Mouse (Mus musculus) liver, embryonic 14.5 days (tissue): ENCODE measurements at regions not wholly inside any gene's neighbourhood (a gene's known extent, or its start where the extent isn't known, plus 50 kb on each side); places are given as distances from the start of the nearest gene placed in this dataset.

Experiments used
- ATAC-seq: fragments of 200-750 bp; cut with Nextera tagmentation; 2 replicates; pipeline ENCODE4 v1.8.0; 2017; ENCODE audit warnings: moderate number of reproducible peaks, mild to moderate bottlenecking, moderate library complexity; ENCODE audit not compliant: insufficient read depth
- DNase-seq, 3 experiments: peaks; one replicate each; pipeline ENCODE4 v3.0.0-alpha.2; 2012 to 2013; ENCODE audit warnings: low read depth in 3 of 3, low spot score in 3 of 3
- H3K27ac ChIP-seq: fragments of 300-500 bp; sonication (generic); 2 replicates; pipeline ENCODE4 v1.5.1; 2014; ENCODE audit warnings: moderate library complexity, mild to moderate bottlenecking, control low read depth, inconsistent platforms
- H3K27me3 ChIP-seq: fragments of 300-500 bp; sonication (generic); 2 replicates; pipeline ENCODE4 v1.6.1; 2014; ENCODE audit warnings: mild to moderate bottlenecking, low read length, moderate library complexity; ENCODE audit not compliant: control insufficient read depth, insufficient read depth
- H3K36me3 ChIP-seq: fragments of 300-500 bp; sonication (generic); replicated peaks from 2 replicates; pipeline ENCODE4 v1.6.1; 2014; ENCODE audit warnings: low read depth; ENCODE audit not compliant: control insufficient read depth, insufficient read depth
- H3K4me1 ChIP-seq, 2 experiments: fragments of 200-500 bp in 1 of 2; fragments of 300-500 bp in 1 of 2; sonication (generic) in 1 of 2; replicated peaks; 2 replicates each; pipeline ENCODE4 v1.6.1; 2012 to 2014; ENCODE audit warnings: antibody characterized with exemption in 1 of 2, inconsistent platforms in 1 of 2, low read length in 1 of 2; ENCODE audit not compliant: control insufficient read depth in 2 of 2, insufficient read depth in 2 of 2
- H3K4me2 ChIP-seq: fragments of 300-500 bp; sonication (generic); 2 replicates; pipeline ENCODE4 v1.6.1; 2014; ENCODE audit warnings: low read depth, mild to moderate bottlenecking, control low read depth, moderate library complexity
- H3K4me3 ChIP-seq, 2 experiments: fragments of 200-500 bp in 1 of 2; fragments of 300-500 bp in 1 of 2; sonication (generic) in 1 of 2; 2 replicates each; pipeline ENCODE4 v1.5.1; 2012 to 2014; ENCODE audit warnings: low read depth in 2 of 2, low read length in 2 of 2, mild to moderate bottlenecking in 2 of 2, control low read depth in 1 of 2, inconsistent platforms in 1 of 2, moderate library complexity in 1 of 2; ENCODE audit not compliant: insufficient read depth in 1 of 2
- H3K9ac ChIP-seq: fragments of 300-500 bp; sonication (generic); replicated peaks from 2 replicates; pipeline ENCODE4 v1.6.1; 2014; ENCODE audit warnings: mild to moderate bottlenecking, control low read depth, moderate library complexity
- H3K9me3 ChIP-seq: fragments of 300-500 bp; sonication (generic); 2 replicates; pipeline ENCODE4 v1.6.1; 2016; ENCODE audit warnings: low read length, mixed read lengths; ENCODE audit not compliant: control insufficient read depth
- CTCF ChIP-seq: IDR thresholded peaks from 2 replicates; pipeline ENCODE4 v1.5.1; 2016; ENCODE audit warnings: antibody characterized with exemption, low read depth, control low read depth
- EP300 ChIP-seq: IDR thresholded peaks from 2 replicates; pipeline ENCODE4 v1.6.1; 2016; ENCODE audit warnings: antibody characterized with exemption, low read depth
- WGBS: fragments of 180-500 bp; shearing (Covaris S2); extraction: QIAGEN DNeasy Blood & Tissue Kit; methylation state at CpG from one replicate; pipeline ENCODE4 v1.1.7; 2014; ENCODE audit not compliant: insufficient replicate concordance; 5-methylcytosine and 5-hydroxymethylcytosine counted together

GRCm38 (mm10) chr1:124435850-124436249 is 390.5 kb upstream of the Dpp10 start:
- no peaks in the 10 kb centered on the region for H3K27me3 ChIP-seq

GRCm38 (mm10) chr1:124429583-124429982 is 384.2 kb upstream of the Dpp10 start:
- Histone ChIP-seq H3K4me2 (no peak overlapping the region), H3K4me3 (no peak overlapping the region), H3K27me3 (no peaks in the 10 kb centered on the region), H3K27ac (no peak overlapping the region), H3K36me3 (no peaks in the 10 kb centered on the region), H3K4me1 (no peaks in the 10 kb centered on the region), H3K9me3 (no peaks in the 10 kb centered on the region), H3K9ac (no peak overlapping the region)
- WGBS = 79% methylated on average over 4 of the region's 4 CpGs
- ATAC-seq = no peak
- TF ChIP-seq CTCF = no peak
- no peak for TF ChIP-seq EP300
- no peak for DNase-seq

More at GRCm38 (mm10) chr1:124435850-124436249, 390.5 kb upstream of the Dpp10 start:
- Histone ChIP-seq H3K36me3 (no peaks in the 10 kb centered on the region), H3K4me3 (no peak overlapping the region), H3K4me2 (no peak overlapping the region), H3K27ac (no peak overlapping the region), H3K4me1 (no peaks in the 10 kb centered on the region), H3K9ac (no peak overlapping the region), H3K9me3 (no peaks in the 10 kb centered on the region)
- DNase-seq (no peak), ATAC-seq (no peak)
- no peak for TF ChIP-seq CTCF
- no peak for TF ChIP-seq EP300

- no peak for ATAC-seq
- H3K4me1 ChIP-seq = no peaks in the 10 kb centered on the region
- WGBS = 45% methylated on average over 4 of the region's 4 CpGs
- H3K9me3 ChIP-seq = no peaks in the 10 kb centered on the region
- no peaks in the 10 kb centered on the region for H3K36me3 ChIP-seq
- no peak overlapping the region for H3K4me2 ChIP-seq
- no peak for DNase-seq
- H3K9ac ChIP-seq = no peak overlapping the region
- TF ChIP-seq CTCF (no peak), EP300 (no peak)
- no peak overlapping the region for H3K27ac ChIP-seq
- H3K27me3 ChIP-seq = no peaks in the 10 kb centered on the region
- no peak overlapping the region for H3K4me3 ChIP-seq
Measured at GRCm38 (mm10) chr1:124416762-124417161, 371.4 kb upstream of the Dpp10 start.

DNA sequence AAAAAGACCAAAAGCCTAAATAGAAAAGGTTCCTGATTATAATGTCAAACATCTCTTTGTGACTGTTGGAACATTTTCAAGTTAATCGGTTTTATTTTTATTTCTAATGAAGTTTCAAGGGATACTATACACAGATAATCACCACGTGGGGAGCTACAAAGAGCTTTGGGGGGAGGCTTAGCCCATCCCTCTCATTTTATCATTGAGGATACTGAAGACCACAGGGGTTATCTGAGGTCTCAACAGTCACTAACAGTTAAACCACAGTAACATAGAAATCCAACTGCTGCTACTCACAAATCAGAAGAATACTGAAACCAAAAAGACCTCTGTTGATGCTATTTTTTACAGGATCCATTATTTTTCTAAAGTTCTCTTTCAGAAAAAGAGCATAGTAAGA is 364.9 kb upstream of the Dpp10 start:
- H3K4me2 ChIP-seq = no peak overlapping the region
- H3K9me3 ChIP-seq = no peaks in the 10 kb centered on the region
- 36% methylated on average over 2 of the region's 2 CpGs for WGBS
- H3K4me1 ChIP-seq = no peaks in the 10 kb centered on the region
- no peaks in the 10 kb centered on the region for H3K27me3 ChIP-seq
- DNase-seq = no peak
- no peak for ATAC-seq
- no peak overlapping the region for H3K4me3 ChIP-seq
- no peak overlapping the region for H3K27ac ChIP-seq
- TF ChIP-seq CTCF = no peak
- TF ChIP-seq EP300 = no peak
- H3K36me3 ChIP-seq = no peaks in the 10 kb centered on the region
- no peak overlapping the region for H3K9ac ChIP-seq

- Histone ChIP-seq H3K36me3 (no peaks in the 10 kb centered on the region), H3K4me1 (no peaks in the 10 kb centered on the region), H3K9me3 (no peaks in the 10 kb centered on the region), H3K27ac (no peak overlapping the region), H3K27me3 (no peaks in the 10 kb centered on the region), H3K4me3 (no peak overlapping the region), H3K9ac (no peak overlapping the region), H3K4me2 (no peak overlapping the region)
- DNase-seq = no peak
- ATAC-seq = no peak
- WGBS = 58% methylated on average over 3 of the region's 3 CpGs
- TF ChIP-seq CTCF (no peak), EP300 (no peak)
Measured at GRCm38 (mm10) chr1:124409781-124410180, 364.4 kb upstream of the Dpp10 start.
